Mouse (Mus musculus) olfactory bulb, adult 2 months (tissue): ENCODE data around the gene Cabp2.

Experiments used
- CTCF ChIP-seq: fragments of 200-500 bp; IDR thresholded peaks from 2 replicates; pipeline ENCODE4 v1.5.1; 2012; ENCODE audit warnings: low read depth, mild to moderate bottlenecking, low read length, moderate library complexity; ENCODE audit not compliant: insufficient read depth
- POLR2A ChIP-seq: fragments of 200-500 bp; IDR thresholded peaks from 2 replicates; pipeline ENCODE4 v1.6.1; 2012; ENCODE audit warnings: mild to moderate bottlenecking, low read depth, low read length, moderate library complexity; ENCODE audit not compliant: insufficient read depth

- TF ChIP-seq POLR2A (no peak), CTCF (no peak)
Observed at GRCm38 (mm10) chr19:4088146-4088545, 6.8 kb downstream of the Cabp2 start.
